Comparison of ENCODE assay signal across 8 mouse cellular contexts in genomic region chr6:48554280-48555103, GRCm38 (mm10). TPM values are rescaled to one million over a fixed set of nuclear protein-coding genes. Genes with fewer than 3 reads are reported as not detected.
DNase-seq lines count a peak whose midpoint lies in the region; ATAC-seq lines count a peak whose summit lies in the region.

Gene Lrrc61 (plus strand): TSS chr6:48554796.

- intact Hi-C loops in gastrocnemius, postnatal 14 days (cut with DNase I; ENCODE audit: low total_unique reads): no loop called here

- DNase-seq in adrenal gland, adult 18-20 months (ENCODE audit: low spot score in 2 of 2): peak; percentile 96 to 97
- peak; percentile 95 for DNase-seq in embryo, embryonic 11 days
- peak; percentile 99 for DNase-seq in gastrocnemius, postnatal 14 days
- peak; percentile 95 for DNase-seq in induced T-regulatory cell, adult 2 months (ENCODE audit: low read depth)
- peak; percentile 97 to 98 for DNase-seq in left cerebral cortex, adult 8-10 months (ENCODE audit: low spot score in 2 of 2)
- peak; percentile 98 for DNase-seq in right cerebral cortex, adult 18-20 months
- DNase-seq in urinary bladder, adult 2 months (ENCODE audit: low spot score): peak; percentile 97

- peak; percentile 94 for ATAC-seq in megakaryocyte, adult 5-6 weeks (ENCODE audit: poor library complexity, severe bottlenecking)

RNA-seq across cellular contexts. Expression of gene Lrrc61, which starts in this region (rescaled TPM):
- total RNA-seq in adrenal gland, adult 18-20 months (2021): 10 to 100 TPM; 26.5 to 34.3 TPM
- 10 to 100 TPM; 13.2 to 15.4 TPM for total RNA-seq in gastrocnemius, postnatal 14 days (2021)
- total RNA-seq in left cerebral cortex, adult 8-10 months (2022): 10 to 100 TPM; 41.6 to 55.1 (median 46.4) TPM
- total RNA-seq in megakaryocyte, adult 5-6 weeks (2015): 13.4 and 14.3 TPM in 2 replicates
- total RNA-seq in megakaryocyte, adult 5-6 weeks (2017): 9.7 and 11.3 TPM in 2 replicates
- polyA plus RNA-seq in urinary bladder, adult 2 months (2012; rRNA removed): 12.3 and 13.4 TPM in 2 replicates

Comparison
In these comparisons a context has a peak if more than half of its experiments do, and no peak if none do; other contexts are left out.
1. Peak in every context shown above with its lines: DNase-seq and ATAC-seq.